Mouse (Mus musculus) forebrain, embryonic 16.5 days (tissue): Measurements from ENCODE around the gene Fnip1. TPM values are rescaled to one million over a fixed set of nuclear protein-coding genes. Genes with fewer than 3 reads are reported as not detected.
"Not testable (repeated sequence)": the region's sequence is repeated elsewhere in the genome, so short reads cannot be mapped to it uniquely, and the experiment has no call there.

ENCODE experiments used
- ATAC-seq: fragments of 200-750 bp; cut with Nextera tagmentation; 2 replicates; pipeline ENCODE4 v1.8.0; 2017; ENCODE audit warnings: mild to moderate bottlenecking, moderate library complexity
- H3K27ac ChIP-seq: fragments of 300-500 bp; sonication (generic); 2 replicates; pipeline ENCODE4 v1.5.1; 2014; ENCODE audit warnings: low read length, control low read depth
- H3K27me3 ChIP-seq: fragments of 300-500 bp; sonication (generic); replicated peaks from 2 replicates; pipeline ENCODE4 v1.6.1; 2014; ENCODE audit warnings: low read length; ENCODE audit not compliant: control insufficient read depth, insufficient read depth
- H3K36me3 ChIP-seq: fragments of 300-500 bp; sonication (generic); 2 replicates; pipeline ENCODE4 v1.6.1; 2014; ENCODE audit not compliant: control insufficient read depth, insufficient read depth
- H3K4me1 ChIP-seq: fragments of 300-500 bp; sonication (generic); replicated peaks from 2 replicates; pipeline ENCODE4 v1.6.1; 2014; ENCODE audit warnings: low read length; ENCODE audit not compliant: control insufficient read depth, insufficient read depth
- H3K4me2 ChIP-seq: fragments of 300-500 bp; sonication (generic); 2 replicates; pipeline ENCODE4 v1.6.1; 2014; ENCODE audit warnings: mild to moderate bottlenecking, low read length, control low read depth
- H3K4me3 ChIP-seq: fragments of 300-500 bp; sonication (generic); replicated peaks from 2 replicates; pipeline ENCODE4 v1.5.1; 2014; ENCODE audit warnings: mild to moderate bottlenecking, low read length, control low read depth
- H3K9ac ChIP-seq: fragments of 300-500 bp; sonication (generic); replicated peaks from 2 replicates; pipeline ENCODE4 v1.6.1; 2014; ENCODE audit warnings: low read depth, low read length, control low read depth
- H3K9me3 ChIP-seq: fragments of 300-500 bp; sonication (generic); 2 replicates; pipeline ENCODE4 v1.6.1; 2016; ENCODE audit warnings: low read length; ENCODE audit not compliant: control insufficient read depth
- WGBS: fragments of 180-500 bp; shearing (Covaris S2); extraction: QIAGEN DNeasy Blood & Tissue Kit; methylation state at CpG from one replicate; pipeline ENCODE4 v1.1.7; 2014; 5-methylcytosine and 5-hydroxymethylcytosine counted together
- polyA plus RNA-seq: library from polyadenylated mRNA; unstranded; fragments of >200 nt; fragmentation: Nextera tagmentation; extraction: Ambion mirVana; gene quantifications from 2 replicates; pipeline ENCODE4 v1.2.1, GENCODE M21; 2015

The Fnip1 gene
- polyA plus RNA-seq = 12.9 and 13.6 TPM in 2 replicates

GRCm38 (mm10) chr11:54437823-54438337 lies at the start of gene Fnip1:
TSS of gene Fnip1 (plus strand) at chr11:54438199.
- WGBS = under 1% methylated on average over 43 of the region's 47 CpGs
- peak; percentile 97 for ATAC-seq
- Histone ChIP-seq H3K27ac (peak within 1 kb of the TSS; percentile 78), H3K4me3 (peak within 1 kb of the TSS; percentile 83), H3K9me3 (no peaks in the 10 kb centered on the region), H3K4me2 (peak within 1 kb of the TSS; percentile 78), H3K4me1 (peaks cover 17% of the 10 kb centered on the region), H3K36me3 (no peaks in the 10 kb centered on the region), H3K9ac (peak within 1 kb of the TSS; percentile 88), H3K27me3 (no peaks in the 10 kb centered on the region)

GRCm38 (mm10) chr11:54390386-54390785 lies 47.6 kb upstream of the Fnip1 start:
- Histone ChIP-seq H3K4me2 (no peak overlapping the region), H3K27ac (no peak overlapping the region), H3K27me3 (no peaks in the 10 kb centered on the region), H3K9ac (no peak overlapping the region), H3K9me3 (no peaks in the 10 kb centered on the region), H3K4me3 (no peak overlapping the region), H3K4me1 (no peaks in the 10 kb centered on the region), H3K36me3 (no peaks in the 10 kb centered on the region)
- 81% methylated on average over 8 of the region's 8 CpGs for WGBS
- ATAC-seq = no peak

- H3K9me3 ChIP-seq = no peaks in the 10 kb centered on the region
- H3K27me3 ChIP-seq = no peaks in the 10 kb centered on the region
- H3K9ac ChIP-seq = no peak overlapping the region
- H3K27ac ChIP-seq = no peak overlapping the region
- ATAC-seq = no peak
- 87% methylated on average over 4 of the region's 4 CpGs for WGBS
- H3K4me3 ChIP-seq = no peak overlapping the region
- no peaks in the 10 kb centered on the region for H3K36me3 ChIP-seq
- no peak overlapping the region for H3K4me2 ChIP-seq
- no peaks in the 10 kb centered on the region for H3K4me1 ChIP-seq
These were observed 46.7 kb upstream of the Fnip1 start for GRCm38 (mm10) chr11:54391326-54391725.

- Histone ChIP-seq H3K4me2 (no peak overlapping the region), H3K36me3 (no peaks in the 10 kb centered on the region), H3K27ac (no peak overlapping the region), H3K4me1 (no peaks in the 10 kb centered on the region), H3K9ac (no peak overlapping the region), H3K4me3 (no peak overlapping the region), H3K9me3 (no peaks in the 10 kb centered on the region), H3K27me3 (no peaks in the 10 kb centered on the region)
- 84% methylated on average over 1 of the region's 1 CpGs for WGBS
- ATAC-seq = no peak
These were observed 41.3 kb upstream of the Fnip1 start for GRCm38 (mm10) chr11:54396686-54397085.

- ATAC-seq = no peak
- no peak overlapping the region for H3K9ac ChIP-seq
- H3K27ac ChIP-seq = no peak overlapping the region
- no peaks in the 10 kb centered on the region for H3K9me3 ChIP-seq
- no peaks in the 10 kb centered on the region for H3K36me3 ChIP-seq
- no peaks in the 10 kb centered on the region for H3K27me3 ChIP-seq
- 80% methylated on average over 4 of the region's 4 CpGs for WGBS
- H3K4me2 ChIP-seq = no peak overlapping the region
- H3K4me3 ChIP-seq = no peak overlapping the region
- H3K4me1 ChIP-seq = no peaks in the 10 kb centered on the region
These were observed 39.9 kb upstream of the Fnip1 start for GRCm38 (mm10) chr11:54398058-54398457.

- H3K9me3 ChIP-seq, H3K27ac ChIP-seq, H3K36me3 ChIP-seq, H3K27me3 ChIP-seq, ATAC-seq, H3K4me1 ChIP-seq, H3K4me2 ChIP-seq, H3K9ac ChIP-seq, H3K4me3 ChIP-seq: not testable (repeated sequence)
- 95% methylated on average over 20 of the region's 20 CpGs for WGBS
These were observed 37.2 kb upstream of the Fnip1 start for GRCm38 (mm10) chr11:54400803-54401202.

GRCm38 (mm10) chr11:54404885-54405284 lies 33.1 kb upstream of the Fnip1 start:
- H3K9ac ChIP-seq = no peak overlapping the region
- H3K4me1 ChIP-seq = no peaks in the 10 kb centered on the region
- 83% methylated on average over 4 of the region's 4 CpGs for WGBS
- ATAC-seq = no peak
- no peak overlapping the region for H3K4me2 ChIP-seq
- no peaks in the 10 kb centered on the region for H3K9me3 ChIP-seq
- no peak overlapping the region for H3K27ac ChIP-seq
- no peak overlapping the region for H3K4me3 ChIP-seq
- no peaks in the 10 kb centered on the region for H3K27me3 ChIP-seq
- no peaks in the 10 kb centered on the region for H3K36me3 ChIP-seq

GRCm38 (mm10) chr11:54406930-54407546 lies 31.0 kb upstream of the Fnip1 start:
- Histone ChIP-seq H3K4me2 (no peak overlapping the region), H3K4me3 (no peak overlapping the region), H3K36me3 (no peaks in the 10 kb centered on the region), H3K27ac (no peak overlapping the region), H3K9ac (no peak overlapping the region), H3K27me3 (no peaks in the 10 kb centered on the region), H3K4me1 (no peaks in the 10 kb centered on the region), H3K9me3 (no peaks in the 10 kb centered on the region)
- WGBS = 82% methylated on average over 4 of the region's 4 CpGs
- no peak for ATAC-seq

- Histone ChIP-seq H3K27ac (no peak overlapping the region), H3K4me1 (no peaks in the 10 kb centered on the region), H3K9ac (no peak overlapping the region), H3K9me3 (no peaks in the 10 kb centered on the region), H3K4me2 (no peak overlapping the region), H3K36me3 (no peaks in the 10 kb centered on the region), H3K27me3 (no peaks in the 10 kb centered on the region), H3K4me3 (no peak overlapping the region)
- ATAC-seq = no peak
These were observed 27.4 kb upstream of the Fnip1 start for GRCm38 (mm10) chr11:54410612-54411011.

GRCm38 (mm10) chr11:54413017-54413416 lies 25.0 kb upstream of the Fnip1 start:
- no peak overlapping the region for H3K4me2 ChIP-seq
- no peaks in the 10 kb centered on the region for H3K36me3 ChIP-seq
- no peaks in the 10 kb centered on the region for H3K9me3 ChIP-seq
- ATAC-seq = no peak
- no peaks in the 10 kb centered on the region for H3K4me1 ChIP-seq
- no peaks in the 10 kb centered on the region for H3K27me3 ChIP-seq
- H3K9ac ChIP-seq = no peak overlapping the region
- no peak overlapping the region for H3K27ac ChIP-seq
- WGBS = 56% methylated on average over 6 of the region's 6 CpGs
- H3K4me3 ChIP-seq = no peak overlapping the region
